Mouse (Mus musculus): ENCODE results near the gene Cyb561. TPM values are rescaled to one million over a fixed set of nuclear protein-coding genes. Genes with fewer than 3 reads are reported as not detected.

The Cyb561 gene
- total and polyA plus RNA-seq, 2 experiments from 2014 or later, result 7.1 to 11.4 TPM

- H3K27me3 ChIP-seq (ENCODE audit: control insufficient read depth, insufficient read depth, low read length), result 0 out of 2 replicates have a peak, but pooled peaks cover 7% of the 10 kb centered on the region
- DNase-seq (ENCODE audit: low spot score) (no peak), ATAC-seq (ENCODE audit: insufficient read depth, low read depth) (no peak)
- no peak overlapping the region for H3K9ac ChIP-seq (replicated peaks; ENCODE audit: low read depth, low read length)
- 92% methylated on average over 3 of the region's 3 CpGs for WGBS
- H3K4me1 ChIP-seq (ENCODE audit: control insufficient read depth, insufficient read depth), result no peaks in the 10 kb centered on the region
- H3K4me2 ChIP-seq (ENCODE audit: low read depth, low read length), result no peak overlapping the region
- no peaks in the 10 kb centered on the region for H3K36me3 ChIP-seq (replicated peaks; ENCODE audit: control insufficient read depth, insufficient read depth, low read length)
- no peaks in the 10 kb centered on the region for H3K9me3 ChIP-seq (replicated peaks; ENCODE audit: control insufficient read depth, low read length)
- TF ChIP-seq CTCF (IDR thresholded peaks at IDR 0.05; ENCODE audit: low read depth) (no peak), EP300 (IDR thresholded peaks at IDR 0.05; ENCODE audit: low read depth) (no peak)
- H3K27ac ChIP-seq (ENCODE audit: low read depth), result no peak overlapping the region
- no peak overlapping the region for H3K4me3 ChIP-seq (ENCODE audit: low read depth, low read length)
Observed at GRCm38 (mm10) chr11:105936974-105937373, 16.2 kb downstream of the Cyb561 start.

- Histone ChIP-seq H3K4me1 (ENCODE audit: control insufficient read depth, insufficient read depth) (no peaks in the 10 kb centered on the region), H3K27me3 (ENCODE audit: control insufficient read depth, insufficient read depth, low read length) (0 out of 2 replicates have a peak, but pooled peaks cover 3% of the 10 kb centered on the region)
- 75% methylated on average over 6 of the region's 6 CpGs for WGBS
Observed at GRCm38 (mm10) chr11:105936200-105936599, 16.9 kb downstream of the Cyb561 start.

GRCm38 (mm10) chr11:105935496-105935895 is 17.6 kb downstream of the Cyb561 start:
- Histone ChIP-seq H3K9ac (replicated peaks; ENCODE audit: low read depth, low read length) (no peak overlapping the region), H3K36me3 (replicated peaks; ENCODE audit: control insufficient read depth, insufficient read depth, low read length) (no peaks in the 10 kb centered on the region), H3K4me1 (ENCODE audit: control insufficient read depth, insufficient read depth) (no peaks in the 10 kb centered on the region), H3K9me3 (replicated peaks; ENCODE audit: control insufficient read depth, low read length) (no peaks in the 10 kb centered on the region), H3K4me2 (ENCODE audit: low read depth, low read length) (no peak overlapping the region), H3K4me3 (ENCODE audit: low read depth, low read length) (no peak overlapping the region), H3K27me3 (ENCODE audit: control insufficient read depth, insufficient read depth, low read length) (0 out of 2 replicates have a peak, but pooled peaks cover 3% of the 10 kb centered on the region), H3K27ac (ENCODE audit: low read depth) (no peak overlapping the region)
- DNase-seq (ENCODE audit: low spot score) (no peak), ATAC-seq (ENCODE audit: insufficient read depth, low read depth) (no peak)
- 87% methylated on average over 8 of the region's 8 CpGs for WGBS
- TF ChIP-seq EP300 (IDR thresholded peaks at IDR 0.05; ENCODE audit: low read depth) (no peak), CTCF (IDR thresholded peaks at IDR 0.05; ENCODE audit: low read depth) (no peak)

More at GRCm38 (mm10) chr11:105936200-105936599, 16.9 kb downstream of the Cyb561 start:
- Histone ChIP-seq H3K4me3 (ENCODE audit: low read depth, low read length) (no peak overlapping the region), H3K36me3 (replicated peaks; ENCODE audit: control insufficient read depth, insufficient read depth, low read length) (no peaks in the 10 kb centered on the region), H3K9ac (replicated peaks; ENCODE audit: low read depth, low read length) (no peak overlapping the region), H3K27ac (ENCODE audit: low read depth) (no peak overlapping the region), H3K9me3 (replicated peaks; ENCODE audit: control insufficient read depth, low read length) (no peaks in the 10 kb centered on the region), H3K4me2 (ENCODE audit: low read depth, low read length) (no peak overlapping the region)
- no peak for DNase-seq (ENCODE audit: low spot score)
- ATAC-seq (ENCODE audit: insufficient read depth, low read depth), result peak; percentile 45
- no peak for TF ChIP-seq EP300 (IDR thresholded peaks at IDR 0.05; ENCODE audit: low read depth)
- TF ChIP-seq CTCF (IDR thresholded peaks at IDR 0.05; ENCODE audit: low read depth), result no peak

DNA sequence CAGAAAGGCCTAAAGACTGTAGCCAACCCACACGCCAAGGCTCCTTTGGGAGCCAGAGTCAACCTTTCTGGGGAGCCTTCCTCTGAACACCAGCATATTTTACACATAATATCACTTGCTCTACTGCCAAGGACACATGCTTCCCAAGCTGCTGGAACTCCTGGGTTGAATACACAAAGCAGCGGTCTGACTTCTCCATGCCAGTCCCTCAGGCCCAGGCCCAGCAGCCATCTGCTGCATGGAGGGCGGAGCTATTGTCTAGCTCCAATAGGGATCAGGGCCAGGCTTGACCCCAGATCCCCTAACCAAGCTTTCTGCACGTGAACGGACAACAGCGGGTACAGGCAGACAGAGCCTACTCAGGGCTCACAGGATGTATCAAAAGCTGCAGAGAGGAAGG is 18.3 kb downstream of the Cyb561 start:
- Histone ChIP-seq H3K27me3 (ENCODE audit: control insufficient read depth, insufficient read depth, low read length) (no peaks in the 10 kb centered on the region), H3K4me3 (ENCODE audit: low read depth, low read length) (no peak overlapping the region), H3K27ac (ENCODE audit: low read depth) (peak overlapping the region; percentile 27; the same call in 1 of the 2 replicates), H3K9me3 (replicated peaks; ENCODE audit: control insufficient read depth, low read length) (no peaks in the 10 kb centered on the region), H3K4me2 (ENCODE audit: low read depth, low read length) (no peak overlapping the region), H3K4me1 (ENCODE audit: control insufficient read depth, insufficient read depth) (no peaks in the 10 kb centered on the region), H3K36me3 (replicated peaks; ENCODE audit: control insufficient read depth, insufficient read depth, low read length) (no peaks in the 10 kb centered on the region), H3K9ac (replicated peaks; ENCODE audit: low read depth, low read length) (no peak overlapping the region)
- no peak for DNase-seq (ENCODE audit: low spot score)
- no peak for ATAC-seq (ENCODE audit: insufficient read depth, low read depth)
- 60% methylated on average over 6 of the region's 6 CpGs for WGBS
- TF ChIP-seq CTCF (IDR thresholded peaks at IDR 0.05; ENCODE audit: low read depth) (no peak), EP300 (IDR thresholded peaks at IDR 0.05; ENCODE audit: low read depth) (no peak)

DNA sequence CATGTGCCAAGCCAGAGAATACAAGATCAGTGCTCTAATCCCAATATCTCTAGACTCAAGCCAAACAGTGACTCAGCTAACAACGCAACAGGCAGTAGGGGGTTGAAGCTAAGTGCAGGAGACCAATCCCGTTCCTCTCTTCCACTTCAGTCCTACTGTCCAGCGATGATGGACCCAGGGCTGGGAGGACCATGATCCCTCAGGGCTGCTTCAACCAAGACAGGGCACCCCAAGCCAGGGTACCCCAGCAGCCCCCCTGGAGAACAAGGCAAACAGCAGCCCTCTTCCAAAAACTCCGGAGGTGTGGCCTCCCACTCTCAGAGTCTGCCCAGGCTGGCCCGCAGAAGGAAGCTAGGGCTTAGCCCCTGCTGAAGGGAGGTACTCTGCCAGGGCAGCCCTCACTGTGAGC is 18.8 kb downstream of the Cyb561 start:
- Histone ChIP-seq H3K36me3 (replicated peaks; ENCODE audit: control insufficient read depth, insufficient read depth, low read length) (no peaks in the 10 kb centered on the region), H3K9ac (replicated peaks; ENCODE audit: low read depth, low read length) (no peak overlapping the region), H3K4me1 (ENCODE audit: control insufficient read depth, insufficient read depth) (no peaks in the 10 kb centered on the region), H3K4me3 (ENCODE audit: low read depth, low read length) (no peak overlapping the region), H3K27me3 (ENCODE audit: control insufficient read depth, insufficient read depth, low read length) (no peaks in the 10 kb centered on the region), H3K27ac (ENCODE audit: low read depth) (peak overlapping the region; percentile 27), H3K4me2 (ENCODE audit: low read depth, low read length) (no peak overlapping the region), H3K9me3 (replicated peaks; ENCODE audit: control insufficient read depth, low read length) (no peaks in the 10 kb centered on the region)
- TF ChIP-seq CTCF (IDR thresholded peaks at IDR 0.05; ENCODE audit: low read depth) (no peak), EP300 (IDR thresholded peaks at IDR 0.05; ENCODE audit: low read depth) (no peak)
- WGBS, result 53% methylated on average over 5 of the region's 5 CpGs
- DNase-seq (ENCODE audit: low spot score) (no peak), ATAC-seq (ENCODE audit: insufficient read depth, low read depth) (no peak)

DNA sequence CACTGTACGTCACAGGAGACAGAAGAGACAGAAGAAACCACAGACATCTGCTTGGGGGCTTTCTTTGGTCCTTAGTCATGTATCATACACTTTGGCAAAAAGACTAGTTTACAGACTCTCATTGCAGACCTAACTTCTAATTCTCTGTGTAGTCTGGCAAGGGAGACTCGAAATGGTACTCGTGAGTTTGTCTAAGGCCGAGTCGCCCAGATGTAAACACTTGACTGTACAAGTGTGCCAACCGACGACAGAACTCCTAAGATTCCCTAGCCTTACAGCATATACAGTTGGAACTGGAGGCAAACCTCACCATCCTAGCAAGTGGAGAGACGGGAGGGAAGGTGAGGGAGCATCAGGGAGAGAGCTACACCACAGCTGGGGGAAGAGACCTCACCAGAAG is 19.4 kb downstream of the Cyb561 start:
- Histone ChIP-seq H3K4me1 (ENCODE audit: control insufficient read depth, insufficient read depth) (no peaks in the 10 kb centered on the region), H3K36me3 (replicated peaks; ENCODE audit: control insufficient read depth, insufficient read depth, low read length) (no peaks in the 10 kb centered on the region), H3K27ac (ENCODE audit: low read depth) (no peak overlapping the region), H3K4me2 (ENCODE audit: low read depth, low read length) (no peak overlapping the region), H3K4me3 (ENCODE audit: low read depth, low read length) (no peak overlapping the region), H3K9ac (replicated peaks; ENCODE audit: low read depth, low read length) (no peak overlapping the region), H3K9me3 (replicated peaks; ENCODE audit: control insufficient read depth, low read length) (no peaks in the 10 kb centered on the region), H3K27me3 (ENCODE audit: control insufficient read depth, insufficient read depth, low read length) (no peaks in the 10 kb centered on the region)
- no peak for TF ChIP-seq EP300 (IDR thresholded peaks at IDR 0.05; ENCODE audit: low read depth)
- TF ChIP-seq CTCF (IDR thresholded peaks at IDR 0.05; ENCODE audit: low read depth), result no peak
- WGBS, result 76% methylated on average over 8 of the region's 8 CpGs
- ATAC-seq (ENCODE audit: insufficient read depth, low read depth), result no peak
- DNase-seq (ENCODE audit: low spot score), result no peak
